Mouse (Mus musculus): ENCODE measurements at regions not wholly inside any gene's neighbourhood (a gene's known extent, or its start where the extent isn't known, plus 50 kb on each side); places are given as distances from the start of the nearest gene placed in this dataset.
A peak's percentile ranks its signal among the peaks of the same experiment; 100 is the strongest.

DNA sequence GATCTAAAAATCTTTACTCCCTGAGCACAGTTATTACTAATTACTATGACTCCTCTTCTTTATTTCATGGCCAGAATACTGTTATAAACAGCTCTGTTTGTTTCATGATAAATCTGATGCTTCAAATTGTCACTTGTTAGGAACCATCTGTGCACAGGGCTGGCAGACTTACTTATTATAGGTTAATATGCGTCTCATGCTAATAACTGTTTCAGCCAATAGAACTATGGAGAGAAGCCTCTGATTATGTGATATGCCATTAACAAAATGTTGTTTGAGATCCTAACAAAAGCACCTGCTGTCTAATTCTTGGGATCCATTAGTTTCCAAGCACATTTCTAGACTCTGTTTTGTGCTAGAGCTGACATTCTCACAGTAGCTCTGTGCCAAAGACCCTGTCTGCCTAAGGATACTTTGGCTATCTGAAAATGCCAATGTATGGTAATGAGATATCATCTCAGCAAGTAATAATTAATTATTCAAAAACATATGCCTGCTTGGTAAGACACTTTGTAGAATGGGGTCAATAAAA, 318.1 kb downstream of the Grb14 start:
- no peak for DNase-seq (ENCODE audit: low spot score in 2 of 2)

DNA sequence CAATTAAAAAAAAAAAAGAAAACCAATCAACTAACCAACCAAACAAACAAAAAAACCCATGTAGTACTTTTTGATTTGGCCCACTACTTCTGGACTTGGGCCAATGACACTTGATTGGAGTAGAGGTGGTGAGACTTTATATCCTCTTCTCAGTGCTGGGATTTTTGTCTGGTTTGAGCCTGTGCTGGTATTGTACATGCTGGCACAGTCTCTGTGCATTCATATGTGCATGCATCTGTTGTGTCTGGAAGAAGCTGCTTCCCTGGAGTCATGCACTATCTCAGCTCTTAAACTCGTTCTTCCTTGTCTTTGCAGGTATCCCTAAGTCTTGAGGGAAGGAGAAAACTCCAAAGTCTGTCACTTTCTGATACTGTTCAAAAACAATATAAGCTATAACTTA, 328.8 kb downstream of the Grb14 start:
- DNase-seq (ENCODE audit: low spot score in 2 of 2), result no peak

- DNase-seq (ENCODE audit: low spot score in 2 of 2), result no peak
These were observed 333.3 kb downstream of the Grb14 start for GRCm38 (mm10) chr2:64691444-64691843.

GRCm38 (mm10) chr2:64690996-64691395, 333.8 kb downstream of the Grb14 start:
- no peak for DNase-seq (ENCODE audit: low spot score in 2 of 2)

DNA sequence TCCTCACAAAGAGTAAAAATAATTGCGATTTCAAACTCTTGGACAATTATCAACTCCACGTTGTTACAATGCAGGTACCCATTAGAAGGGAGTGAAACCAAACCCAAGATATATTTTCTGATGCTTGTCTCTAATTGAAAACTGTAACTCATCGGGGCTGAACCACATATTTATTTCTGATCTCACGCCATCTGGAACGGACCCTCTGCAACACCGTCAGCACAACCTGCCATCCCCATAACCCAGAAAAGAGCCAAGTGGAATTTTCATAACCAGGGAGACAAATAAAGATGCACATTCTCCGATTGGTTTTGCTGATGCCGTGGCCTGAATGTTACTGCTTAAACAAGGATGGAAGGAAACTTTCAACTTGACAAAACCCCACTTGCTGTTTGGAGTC, 338.0 kb downstream of the Grb14 start:
- no peak for DNase-seq (ENCODE audit: low spot score in 2 of 2)

DNA sequence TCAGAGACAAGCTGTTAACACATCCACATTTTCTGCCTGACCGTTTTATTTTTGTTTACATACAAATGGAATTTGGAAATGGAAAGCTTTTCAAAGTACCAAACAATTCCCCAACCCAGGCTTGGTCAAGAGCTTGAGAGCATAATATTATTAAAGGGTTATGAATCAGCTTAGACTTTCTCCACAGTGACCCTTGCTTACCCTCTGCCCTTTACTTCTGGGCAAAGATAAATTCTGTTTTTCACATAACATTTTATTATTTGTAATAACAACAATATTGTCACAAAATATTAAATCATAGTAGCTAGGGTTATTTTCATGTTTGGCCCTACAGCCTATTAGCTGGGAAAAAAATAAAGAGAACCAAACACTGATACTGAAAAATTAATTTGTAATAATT, 375.2 kb downstream of the Grb14 start:
- no peak for DNase-seq (ENCODE audit: low spot score in 2 of 2)

- no peak for DNase-seq (ENCODE audit: low spot score in 2 of 2)
These were observed 407.9 kb downstream of the Grb14 start for GRCm38 (mm10) chr2:64616931-64617330.

DNA sequence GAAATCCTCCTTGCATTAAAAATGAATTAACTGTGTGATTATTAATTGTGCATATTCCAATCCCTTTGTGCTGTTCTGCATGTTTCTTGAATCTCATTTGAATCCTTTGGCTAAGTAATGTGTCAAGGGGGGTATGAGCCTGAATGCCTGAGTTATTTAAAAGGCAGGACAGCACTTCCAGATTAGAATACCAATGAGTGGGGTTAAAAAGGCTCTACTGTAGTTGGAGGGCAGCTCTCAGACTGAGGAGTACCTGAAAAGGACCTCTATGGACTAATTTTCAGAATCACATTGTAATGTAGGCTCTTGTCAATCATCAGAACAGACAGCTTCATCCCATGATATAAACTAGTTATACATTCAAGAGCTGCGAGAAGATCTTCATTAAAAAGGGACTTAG, 417.9 kb downstream of the Grb14 start:
- DNase-seq (ENCODE audit: low spot score in 2 of 2), result no peak

- no peak for DNase-seq (ENCODE audit: low spot score in 2 of 2)
These were observed 442.5 kb downstream of the Grb14 start for GRCm38 (mm10) chr2:64582258-64582657.

DNA sequence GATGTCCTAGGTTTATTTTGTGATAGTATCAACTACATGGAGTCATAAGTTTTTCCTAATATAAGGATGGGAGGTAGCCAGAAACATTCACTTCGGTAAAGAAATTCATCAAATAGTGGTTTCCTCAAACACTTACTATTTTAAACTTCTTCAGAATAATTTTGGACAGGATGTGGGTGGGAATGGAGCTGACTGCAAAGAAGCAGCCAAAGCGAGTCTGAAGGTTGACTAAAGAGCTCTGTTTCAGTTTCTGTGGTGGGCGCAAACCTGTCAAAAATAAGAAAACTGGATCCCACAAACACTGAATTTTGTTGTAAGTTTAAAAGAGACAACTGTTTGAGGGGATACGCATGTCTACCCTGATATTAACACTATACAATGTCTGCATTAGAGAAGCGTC, 438.2 kb upstream of the Fign start:
- DNase-seq (ENCODE audit: low spot score in 2 of 2), result peak in 1 of 2 experiments; percentile 5

DNA sequence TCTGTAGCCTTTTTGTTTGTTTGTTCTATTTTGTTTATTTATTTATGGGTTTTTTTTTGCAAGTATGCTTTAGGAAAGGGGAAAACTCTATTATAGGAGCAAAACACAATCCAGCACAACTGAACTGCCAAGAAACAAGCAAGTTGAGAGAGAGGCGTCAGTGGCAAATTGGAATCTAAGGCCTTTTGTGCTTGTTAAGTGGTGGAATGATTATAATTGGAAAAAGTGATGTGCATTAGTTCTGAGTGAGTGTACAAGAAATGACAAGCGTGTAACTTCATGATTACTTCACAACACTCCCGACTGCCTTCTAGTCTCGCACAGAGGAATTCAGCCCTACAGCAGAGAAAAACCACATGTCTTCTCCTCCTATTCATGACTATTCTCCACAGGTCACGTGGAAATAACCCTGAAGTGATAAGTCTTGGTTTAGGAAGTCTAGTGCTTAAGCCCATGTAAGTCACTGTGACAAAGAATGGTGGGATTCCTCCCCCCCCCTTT, 437.6 kb upstream of the Fign start:
- no peak for DNase-seq (ENCODE audit: low spot score in 2 of 2)

GRCm38 (mm10) chr2:64534869-64535268, 437.0 kb upstream of the Fign start:
- DNase-seq (ENCODE audit: low spot score in 2 of 2), result no peak

DNA sequence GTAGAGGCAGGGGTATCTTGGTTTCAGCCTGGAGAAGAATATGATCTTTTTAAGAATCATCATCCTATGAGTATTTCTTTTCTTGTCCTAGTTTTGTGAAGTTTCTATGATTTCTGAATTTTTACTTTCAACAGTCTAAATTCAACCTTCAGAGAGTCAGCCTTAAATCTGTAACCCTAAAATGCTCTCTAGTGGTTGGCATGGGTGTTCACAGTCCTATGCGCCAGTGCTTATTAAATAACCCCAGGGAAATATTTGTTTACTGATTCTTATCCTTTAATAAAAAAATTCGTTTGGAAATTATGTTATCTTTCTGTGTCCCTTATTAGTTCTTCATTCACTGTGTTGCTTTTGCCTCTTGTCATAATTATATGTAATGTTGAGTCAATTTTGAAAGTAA, 436.5 kb upstream of the Fign start:
- DNase-seq (ENCODE audit: low spot score in 2 of 2), result no peak

DNA sequence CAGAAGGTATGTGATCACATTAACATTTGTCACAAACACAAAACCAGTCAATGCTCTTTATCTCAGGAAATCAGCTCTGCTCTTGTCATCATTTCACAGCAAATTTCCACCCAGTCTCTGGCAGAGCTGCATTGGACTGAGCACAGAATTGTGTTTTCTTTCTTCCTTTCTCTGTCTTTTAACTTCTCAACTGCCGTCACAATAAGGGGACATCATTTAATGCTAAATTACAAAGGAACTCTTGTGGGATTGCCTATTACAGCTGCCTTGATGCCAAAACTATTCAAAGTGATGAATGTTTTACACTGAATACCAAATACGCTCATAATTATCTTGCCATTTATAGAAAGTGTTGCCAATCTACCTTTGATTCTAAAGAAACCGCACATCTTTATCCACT, 424.9 kb upstream of the Fign start:
- no peak for DNase-seq (ENCODE audit: low spot score in 2 of 2)

DNA sequence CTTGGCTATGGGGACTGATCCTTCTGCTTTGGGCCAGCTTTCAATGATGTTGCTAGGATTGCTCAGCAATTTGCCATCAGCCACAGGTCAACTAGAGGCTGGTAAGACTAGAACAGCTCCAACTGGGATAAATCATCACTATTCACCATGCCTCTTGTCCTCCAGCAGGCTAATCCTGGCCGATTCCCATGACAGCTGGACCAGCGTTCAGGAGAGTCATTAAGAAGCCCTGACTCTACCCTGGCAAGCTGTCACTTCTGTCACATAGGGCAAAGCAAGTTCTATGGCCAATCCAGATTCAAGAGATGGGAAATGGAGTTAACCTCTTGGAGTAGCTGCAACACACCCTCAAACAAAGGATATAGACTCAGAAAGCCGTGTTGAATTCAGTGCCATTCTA, 424.4 kb upstream of the Fign start:
- DNase-seq (ENCODE audit: low spot score in 2 of 2), result no peak

DNA sequence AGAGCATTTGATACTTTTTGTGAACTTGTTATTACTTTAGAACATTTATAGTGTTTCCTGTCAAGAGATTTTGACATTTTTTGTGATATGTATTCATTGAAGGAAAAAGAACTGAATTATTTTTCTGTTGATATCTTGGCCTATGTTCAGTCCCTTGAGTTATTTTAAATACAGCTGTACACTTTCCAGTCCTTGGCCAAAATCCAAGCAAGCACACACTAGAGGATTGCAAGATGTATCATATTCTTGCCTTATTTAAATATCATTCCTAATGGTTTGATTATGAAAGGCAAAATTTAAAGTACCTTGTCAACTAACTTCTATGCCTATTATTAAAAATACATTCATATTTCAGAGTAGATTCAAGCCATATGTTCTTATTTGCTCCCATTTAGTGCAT, 397.9 kb upstream of the Fign start:
- no peak for DNase-seq (ENCODE audit: low spot score in 2 of 2)

DNA sequence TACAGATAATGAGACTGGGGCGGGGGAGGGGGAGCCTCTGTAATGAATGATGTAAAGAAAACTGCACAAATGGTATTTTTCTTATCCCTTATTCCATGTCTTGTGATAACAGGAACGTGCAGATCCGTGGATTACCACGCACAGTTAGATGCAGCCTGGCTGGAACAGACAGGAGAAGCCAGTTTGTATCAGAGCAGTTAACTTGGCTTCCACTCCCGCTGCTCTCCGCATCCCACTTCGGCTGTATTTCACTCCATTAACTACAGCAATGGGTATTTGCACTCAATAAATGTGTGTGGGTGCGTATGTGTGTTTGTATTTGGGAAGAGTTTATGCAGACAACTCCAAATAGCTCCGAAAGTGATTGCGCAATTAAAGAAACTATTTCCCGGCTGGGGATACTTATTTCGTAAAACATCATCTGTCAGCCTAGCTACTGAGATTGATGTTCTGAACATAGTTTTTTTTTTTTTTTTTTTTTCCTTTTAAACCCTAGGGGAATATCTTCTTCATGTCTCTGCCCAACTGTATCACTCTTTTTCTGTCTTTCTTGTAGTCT, 368.7 kb upstream of the Fign start:
- no peak for DNase-seq (ENCODE audit: low spot score in 2 of 2)

DNA sequence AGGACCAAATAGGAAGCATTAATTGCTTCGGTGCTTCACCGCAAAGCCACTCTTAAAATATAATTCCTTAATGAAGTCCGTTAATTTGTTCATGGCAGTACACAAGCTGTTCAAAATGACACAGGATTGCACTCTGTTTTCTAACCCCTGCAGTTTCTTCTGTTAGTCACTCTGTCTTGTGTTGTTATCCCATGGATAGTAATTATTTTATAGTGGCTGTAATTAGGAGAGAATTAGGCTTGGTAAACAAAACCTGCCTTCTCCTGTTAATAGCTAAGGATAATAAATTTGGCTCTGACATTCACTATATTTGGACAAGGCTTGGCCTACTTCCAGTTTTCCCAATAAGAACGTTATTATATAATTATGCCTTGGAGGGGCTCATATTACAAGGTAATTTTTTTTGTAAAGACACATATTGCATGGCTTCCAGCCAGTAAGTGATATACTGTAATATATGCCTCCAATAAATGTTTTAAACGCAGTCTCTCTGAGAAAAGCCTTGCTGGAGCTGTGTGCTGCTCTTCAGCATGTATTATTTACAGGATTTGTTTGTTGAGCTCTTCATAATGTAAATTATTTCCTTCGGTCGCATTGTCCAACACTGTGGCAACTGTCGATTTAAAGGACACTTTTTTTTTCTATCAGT, 364.8 kb upstream of the Fign start:
- DNase-seq (ENCODE audit: low spot score in 2 of 2), result no peak

- DNase-seq (ENCODE audit: low spot score in 2 of 2), result no peak
These were observed 364.2 kb upstream of the Fign start for GRCm38 (mm10) chr2:64462041-64462440.

- DNase-seq (ENCODE audit: low spot score in 2 of 2), result no peak
These were observed 363.8 kb upstream of the Fign start for GRCm38 (mm10) chr2:64461636-64462035.

- DNase-seq (ENCODE audit: low spot score in 2 of 2), result peak in 1 of 2 experiments; percentile 8
These were observed 360.3 kb upstream of the Fign start for GRCm38 (mm10) chr2:64458171-64458570.

GRCm38 (mm10) chr2:64452690-64453089, 354.9 kb upstream of the Fign start:
- no peak for DNase-seq (ENCODE audit: low spot score in 2 of 2)
